Mouse (Mus musculus) neural tube, embryonic 13.5 days (tissue): ENCODE data around the gene Gm17026. TPM values are rescaled to one million over a fixed set of nuclear protein-coding genes. Genes with fewer than 3 reads are reported as not detected.
"Not testable (repeated sequence)": the region's sequence is repeated elsewhere in the genome, so short reads cannot be mapped to it uniquely, and the experiment has no call there.

Experiments
- ATAC-seq: fragments of 200-750 bp; cut with Nextera tagmentation; 2 replicates; pipeline ENCODE4 v1.8.0; 2017; ENCODE audit warnings: low read depth, mild to moderate bottlenecking, moderate TSS enrichment, moderate library complexity
- H3K27ac ChIP-seq: fragments of 300-500 bp; sonication (generic); replicated peaks from 2 replicates; pipeline ENCODE4 v1.5.1; 2015; ENCODE audit warnings: moderate library complexity, mild to moderate bottlenecking, inconsistent platforms
- H3K27me3 ChIP-seq: fragments of 300-500 bp; sonication (generic); 2 replicates; pipeline ENCODE4 v1.6.1; 2015; ENCODE audit warnings: mild to moderate bottlenecking, inconsistent platforms
- H3K36me3 ChIP-seq: fragments of 300-500 bp; sonication (generic); 2 replicates; pipeline ENCODE4 v1.6.1; 2015; ENCODE audit warnings: mild to moderate bottlenecking, inconsistent platforms
- H3K4me1 ChIP-seq: fragments of 300-500 bp; sonication (generic); replicated peaks from 2 replicates; pipeline ENCODE4 v1.6.1; 2015; ENCODE audit warnings: inconsistent platforms
- H3K4me2 ChIP-seq: fragments of 300-500 bp; sonication (generic); 2 replicates; pipeline ENCODE4 v1.6.1; 2015; ENCODE audit warnings: inconsistent platforms, mild to moderate bottlenecking, moderate library complexity
- H3K4me3 ChIP-seq: fragments of 300-500 bp; sonication (generic); 2 replicates; pipeline ENCODE4 v1.5.1; 2015; ENCODE audit warnings: mild to moderate bottlenecking, inconsistent platforms
- H3K9ac ChIP-seq: fragments of 300-500 bp; sonication (generic); 2 replicates; pipeline ENCODE4 v1.6.1; 2015; ENCODE audit warnings: moderate library complexity, mild to moderate bottlenecking, inconsistent platforms
- H3K9me3 ChIP-seq: fragments of 300-500 bp; sonication (generic); 2 replicates; pipeline ENCODE4 v1.6.1; 2016; ENCODE audit warnings: inconsistent platforms
- WGBS: fragments of 180-500 bp; shearing (Covaris S2); methylation state at CpG from one replicate; pipeline ENCODE4 v1.1.7; 2015; 5-methylcytosine and 5-hydroxymethylcytosine counted together
- microRNA-seq: library from miRNA; unstranded; fragments of <30 nt; microRNA quantifications from one replicate; pipeline ENCODE4, GENCODE M21; 2016
- polyA plus RNA-seq: library from polyadenylated mRNA; unstranded; fragments of >200 nt; fragmentation: Nextera tagmentation; extraction: Ambion mirVana; gene quantifications from 2 replicates; pipeline ENCODE4 v1.2.1, GENCODE M21; 2015

Gene Gm17026
- not detected in 2 replicates for polyA plus RNA-seq

- not testable (repeated sequence) for H3K36me3 ChIP-seq, ATAC-seq, H3K4me2 ChIP-seq, H3K27ac ChIP-seq, H3K27me3 ChIP-seq, H3K9ac ChIP-seq, H3K9me3 ChIP-seq, H3K4me1 ChIP-seq, H3K4me3 ChIP-seq
- no CpG with 5 or more reads among the region's 3 CpGs for WGBS
Observed at GRCm38 (mm10) chr14:42259948-42260347, at the start of gene Gm17026. Gene Gm17026 (minus strand): TSS chr14:42260048.

GRCm38 (mm10) chr14:42297258-42297657 lies 37.4 kb upstream of the Gm17026 start, which contains the start of gene Gm9611:
Gene Gm9611 (minus strand): TSS chr14:42297358.
- WGBS: 83% methylated on average over 1 of the region's 3 CpGs
- not testable (repeated sequence) for H3K4me1 ChIP-seq, ATAC-seq, H3K27me3 ChIP-seq, H3K4me2 ChIP-seq, H3K4me3 ChIP-seq, H3K27ac ChIP-seq, H3K9me3 ChIP-seq, H3K36me3 ChIP-seq, H3K9ac ChIP-seq

- not testable (repeated sequence) for H3K9me3 ChIP-seq, H3K36me3 ChIP-seq, H3K4me3 ChIP-seq, H3K27ac ChIP-seq, H3K4me2 ChIP-seq, H3K4me1 ChIP-seq, H3K9ac ChIP-seq, ATAC-seq, H3K27me3 ChIP-seq
- WGBS: 80% methylated on average over 8 of the region's 10 CpGs
Observed at GRCm38 (mm10) chr14:42216766-42217537, 42.9 kb downstream of the Gm17026 start.

Small RNAs within 50 kb of the gene (microRNA-seq; reads per million reads assigned to microRNA genes)
- not detected for gene Gm25208
- not detected for gene Gm25892

Other genes with a start within 250 kb of the Gm17026 start
- gene Gm7951, start 142.7 kb downstream of the Gm17026 start, polyA plus RNA-seq: not detected in 2 replicates
- gene Gm17027, start 97.4 kb downstream of the Gm17026 start, polyA plus RNA-seq: not detected in 2 replicates
- not detected in 2 replicates for gene Gm3573, start 69.3 kb downstream of the Gm17026 start, polyA plus RNA-seq
- gene Gm9611, start 37.3 kb upstream of the Gm17026 start, polyA plus RNA-seq: not detected in 2 replicates
- gene Gm7995, start 50.2 kb upstream of the Gm17026 start, polyA plus RNA-seq: not detected in 2 replicates
- gene Gm8005, start 179.6 kb upstream of the Gm17026 start, polyA plus RNA-seq: not detected in 2 replicates
- gene Gm8011, start 203.8 kb upstream of the Gm17026 start, polyA plus RNA-seq: not detected in 2 replicates
- not detected in 2 replicates for gene Gm8020, start 242.3 kb upstream of the Gm17026 start, polyA plus RNA-seq